Mouse (Mus musculus): ENCODE measurements around the gene Brpf3.
"Not testable (repeated sequence)": the region's sequence is repeated elsewhere in the genome, so short reads cannot be mapped to it uniquely, and the experiment has no call there.

The Brpf3 gene

GRCm38 (mm10) chr17:28829120-28829519 lies 28.2 kb downstream of the Brpf3 start:
- DNase-seq = no peak

GRCm38 (mm10) chr17:28831065-28831464 lies 30.2 kb downstream of the Brpf3 start:
- DNase-seq = no peak

- no peak for DNase-seq
Observed at GRCm38 (mm10) chr17:28832040-28832439, 31.1 kb downstream of the Brpf3 start.

GRCm38 (mm10) chr17:28832875-28833274 lies 32.0 kb downstream of the Brpf3 start:
- no peak for DNase-seq

- no peak for DNase-seq
Observed at GRCm38 (mm10) chr17:28834676-28835075, 33.8 kb downstream of the Brpf3 start.

GRCm38 (mm10) chr17:28837840-28838239 lies 37.0 kb downstream of the Brpf3 start:
- DNase-seq = no peak

- DNase-seq = not testable (repeated sequence)
Observed at GRCm38 (mm10) chr17:28841947-28842346, 41.1 kb downstream of the Brpf3 start.

- no peak for DNase-seq
Observed at GRCm38 (mm10) chr17:28843665-28844064, 42.8 kb downstream of the Brpf3 start.

- DNase-seq = peak; percentile 39
Observed at GRCm38 (mm10) chr17:28846974-28847617, 46.2 kb downstream of the Brpf3 start.

GRCm38 (mm10) chr17:28850511-28850910 lies 49.6 kb downstream of the Brpf3 start:
- DNase-seq = no peak

- no peak for DNase-seq
Observed at GRCm38 (mm10) chr17:28854377-28854776, 53.5 kb downstream of the Brpf3 start.

- DNase-seq = no peak
Observed at GRCm38 (mm10) chr17:28855166-28855885, 54.4 kb downstream of the Brpf3 start.

- DNase-seq = no peak
Observed at GRCm38 (mm10) chr17:28856030-28856429, 55.1 kb downstream of the Brpf3 start.

- no peak for DNase-seq
Observed at GRCm38 (mm10) chr17:28858205-28858604, 57.3 kb downstream of the Brpf3 start, which contains the start of gene Pnpla1. Gene Pnpla1, plus strand, starts transcription at chr17:28858411.

- DNase-seq = no peak
Observed at GRCm38 (mm10) chr17:28863926-28864325, 63.0 kb downstream of the Brpf3 start.

- DNase-seq = no peak
Observed at GRCm38 (mm10) chr17:28864464-28864863, 63.6 kb downstream of the Brpf3 start.

- no peak for DNase-seq
Observed at GRCm38 (mm10) chr17:28866921-28867320, 66.0 kb downstream of the Brpf3 start.

GRCm38 (mm10) chr17:28867381-28867780 lies 66.5 kb downstream of the Brpf3 start:
- DNase-seq = no peak

- DNase-seq = peak; percentile 91
Observed at GRCm38 (mm10) chr17:28869412-28870110, 68.7 kb downstream of the Brpf3 start.

GRCm38 (mm10) chr17:28870435-28870834 lies 69.5 kb downstream of the Brpf3 start:
- DNase-seq = no peak

- DNase-seq = no peak
Observed at GRCm38 (mm10) chr17:28871831-28872230, 70.9 kb downstream of the Brpf3 start.

GRCm38 (mm10) chr17:28872322-28872721 lies 71.4 kb downstream of the Brpf3 start:
- DNase-seq = no peak

GRCm38 (mm10) chr17:28874216-28874615 lies 73.3 kb downstream of the Brpf3 start:
- peak; percentile 37 for DNase-seq

- no peak for DNase-seq
Observed at GRCm38 (mm10) chr17:28874825-28875224, 73.9 kb downstream of the Brpf3 start.

Measured in right cerebral cortex, adult 18-20 months (tissue).